Mouse (Mus musculus): ENCODE measurements around the gene Taf8.

- TF ChIP-seq ZC3H11A (IDR thresholded peaks at IDR 0.05; ENCODE audit: borderline replicate concordance, low read depth, low read length) (no peak), MAFK (IDR thresholded peaks at IDR 0.05; ENCODE audit: insufficient read depth, low read depth, low read length) (no peak)
Measured at GRCm38 (mm10) chr17:47501531-47501930, 561 bp downstream of the Taf8 start.

All from ES-E14 (cell line).